ENCODE assay signal across 24 mouse cellular contexts in the genomic region with DNA sequence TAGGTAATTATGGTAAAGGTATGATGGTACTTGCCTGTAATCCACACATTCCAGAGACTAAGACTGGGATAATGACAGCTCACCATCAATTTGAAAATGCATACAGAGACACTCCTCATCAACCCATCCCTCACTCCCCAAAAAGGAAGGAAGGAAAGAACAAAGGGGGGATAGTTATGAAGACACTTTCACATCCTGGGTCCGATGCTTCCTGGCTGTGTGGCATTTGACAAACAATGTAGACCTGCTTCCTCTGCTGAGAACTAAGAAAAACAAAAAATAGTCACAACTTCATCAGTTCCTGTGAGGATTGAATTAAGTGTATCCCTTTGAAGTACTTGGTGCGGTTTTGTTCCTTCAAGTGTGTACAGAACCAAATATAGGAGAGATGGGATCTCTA.
"Had no signal": no experiment of that assay in that cellular context is flagged by ENCODE, and none has a peak within 500 bp of the region (broad histone marks: within the 10 kb centered on the region; RNA-seq: fewer than 3 reads in every experiment).

No protein-coding gene starts in this region.

- H3K4me3 ChIP-seq: heart, adult 2 months; heart, embryonic 13.5 days; heart, embryonic 15.5 days; hindbrain, embryonic 13.5 days; intestine, embryonic 15.5 days; limb, embryonic 13.5 days; limb, embryonic 15.5 days; liver, embryonic 12.5 days had no signal

- H3K9ac ChIP-seq: heart, embryonic 13.5 days; heart, embryonic 15.5 days; hindbrain, embryonic 13.5 days; intestine, embryonic 15.5 days; limb, embryonic 13.5 days; limb, embryonic 15.5 days; liver, embryonic 12.5 days; liver, embryonic 14.5 days had no signal

- H3K9me3 ChIP-seq: heart, embryonic 13.5 days; heart, embryonic 15.5 days; hindbrain, embryonic 13.5 days; intestine, embryonic 15.5 days; limb, embryonic 13.5 days; limb, embryonic 15.5 days; liver, embryonic 12.5 days had no signal

- H3K27me3 ChIP-seq: heart, embryonic 13.5 days; heart, embryonic 15.5 days; hindbrain, embryonic 13.5 days; intestine, embryonic 15.5 days; limb, embryonic 13.5 days; limb, embryonic 15.5 days; liver, embryonic 12.5 days had no signal

- ATAC-seq: hindbrain, postnatal 0 days; intestine, embryonic 15.5 days; intestine, postnatal 0 days; liver, embryonic 12.5 days had no signal

- DNase-seq: gastrocnemius, postnatal 14 days; gastrocnemius, postnatal 36 days; heart, adult 11 months; heart, adult 2 months; heart, postnatal 14 days; heart, postnatal 36 days; kidney, adult 18-20 months; kidney, adult 8-10 months; kidney, postnatal 10 days; kidney, postnatal 36 days; layer of hippocampus, adult 9-11 months; layer of hippocampus, postnatal 36 days; left cerebral cortex, postnatal 4 days had no signal

- H3K4me2 ChIP-seq: heart, embryonic 11.5 days; heart, embryonic 13.5 days; heart, embryonic 15.5 days; hindbrain, embryonic 13.5 days; intestine, embryonic 15.5 days; limb, embryonic 13.5 days; limb, embryonic 15.5 days; liver, embryonic 12.5 days had no signal

- H3K27ac ChIP-seq: heart, adult 2 months; heart, embryonic 13.5 days; heart, embryonic 15.5 days; hindbrain, embryonic 13.5 days; hindbrain, postnatal 0 days; intestine, embryonic 15.5 days; limb, embryonic 13.5 days; limb, embryonic 15.5 days; liver, embryonic 12.5 days; liver, embryonic 14.5 days had no signal

- H3K4me1 ChIP-seq: heart, embryonic 13.5 days; heart, embryonic 15.5 days; hindbrain, embryonic 13.5 days; intestine, embryonic 15.5 days; limb, embryonic 13.5 days; limb, embryonic 15.5 days; liver, embryonic 12.5 days had no signal

- H3K36me3 ChIP-seq: heart, embryonic 13.5 days; heart, embryonic 15.5 days; hindbrain, embryonic 13.5 days; intestine, embryonic 15.5 days; limb, embryonic 13.5 days; limb, embryonic 15.5 days; liver, embryonic 12.5 days had no signal
